Comparison of ENCODE assay signal across 8 mouse cellular contexts in genomic region chrX:150814139-150814469, GRCm38 (mm10). TPM values are rescaled to one million over a fixed set of nuclear protein-coding genes. Genes with fewer than 3 reads are reported as not detected.
DNase-seq lines count a peak whose midpoint lies in the region; ATAC-seq and TF ChIP-seq lines count a peak whose summit lies in the region.

Gene Maged2, minus strand, starts transcription at chrX:150814345.

- H3K4me3 ChIP-seq in embryonic fibroblast, embryonic 13.5 days (ENCODE audit: insufficient read depth, low read length) = peak within 1 kb of the TSS; percentile 60

- peak; percentile 86 for DNase-seq in heart, adult 11 months
- DNase-seq in heart, adult 9 months (ENCODE audit: low spot score in 2 of 2) = no peak
- peak; percentile 5 for DNase-seq in Muller cell, postnatal 12 days (ENCODE audit: inconsistent ontology term)
- DNase-seq in heart, postnatal 10 days = peak in 1 of 2 experiments; percentile 24
- no peak for DNase-seq in left cerebral cortex, postnatal 36 days (ENCODE audit: low spot score in 2 of 2)
- DNase-seq in neural tube, embryonic 10.5 days (ENCODE audit: extremely low spot score, low spot score) = peak; percentile 17

- ATAC-seq in monocyte, adult 5-6 weeks (replicated peaks; ENCODE audit: insufficient number of reproducible peaks, low FRiP score, low TSS enrichment, poor library complexity, severe bottlenecking) = no peak

- peak within 1 kb of the TSS; percentile 87 for H3K27ac ChIP-seq in embryonic fibroblast, embryonic 13.5 days (ENCODE audit: insufficient read depth, low read length)

- H3K4me1 ChIP-seq in embryonic fibroblast, embryonic 13.5 days (ENCODE audit: control insufficient read depth, insufficient read depth, low read length) = no peaks in the 10 kb centered on the region

- no peak for TF ChIP-seq CTCF in embryonic fibroblast, embryonic 13.5 days (IDR thresholded peaks at IDR 0.05; ENCODE audit: borderline replicate concordance, insufficient read depth, low read length)

- intact Hi-C loops in heart, postnatal 10 days (cut with DNase I) = loop anchor here (2.0 to 5.0 kb wide), 2 partner anchors 143 to 303 kb away; no protein-coding TSS in a partner anchor
- intact Hi-C loops in left cerebral cortex, postnatal 36 days (cut with DNase I) = no loop called here

- peak; percentile 81 for TF ChIP-seq POLR2A in embryonic fibroblast, embryonic 13.5 days (IDR thresholded peaks at IDR 0.05; ENCODE audit: low read depth, low read length)

RNA-seq across cellular contexts. Expression of gene Maged2, which starts in this region (rescaled TPM):
- polyA plus RNA-seq in embryonic fibroblast, embryonic 13.5 days (2011; ENCODE audit: insufficient read length, low read depth, missing spikeins) = 160 and 165 TPM in 2 replicates
- total RNA-seq in heart, postnatal 10 days (2021) = 100 to 1,000 TPM; 135 to 152 TPM
- total RNA-seq in left cerebral cortex, postnatal 36 days (2021) = 10 to 100 TPM; 36.1 to 49.0 TPM
- total RNA-seq in monocyte, adult 5-6 weeks (2017) = 1.6 to 8.5 TPM (median 3.3 TPM) in 3 replicates

Comparison
In these comparisons a context has a peak if more than half of its experiments do, and no peak if none do; other contexts are left out.
1. DNase-seq: peak in heart, adult 11 months (single experiment), Muller cell, postnatal 12 days (single experiment) and neural tube, embryonic 10.5 days (single experiment); none in heart, adult 9 months (0 of 2) and left cerebral cortex, postnatal 36 days (0 of 2).